Mouse (Mus musculus): Measurements from ENCODE around the gene Zar1l.
A peak's percentile ranks its signal among the peaks of the same experiment; 100 is the strongest.
"Not testable (repeated sequence)": the region's sequence is repeated elsewhere in the genome, so short reads cannot be mapped to it uniquely, and the experiment has no call there.

Gene Zar1l

GRCm38 (mm10) chr5:150518064-150518463 is at the start of gene Zar1l:
Gene Zar1l, minus strand, starts transcription at chr5:150518164.
- DNase-seq, result no peak

GRCm38 (mm10) chr5:150566971-150567370 is 49.0 kb upstream of the Zar1l start:
- DNase-seq, result no peak

- no peak for DNase-seq
These were observed 48.3 kb upstream of the Zar1l start for GRCm38 (mm10) chr5:150566226-150566625.

DNA sequence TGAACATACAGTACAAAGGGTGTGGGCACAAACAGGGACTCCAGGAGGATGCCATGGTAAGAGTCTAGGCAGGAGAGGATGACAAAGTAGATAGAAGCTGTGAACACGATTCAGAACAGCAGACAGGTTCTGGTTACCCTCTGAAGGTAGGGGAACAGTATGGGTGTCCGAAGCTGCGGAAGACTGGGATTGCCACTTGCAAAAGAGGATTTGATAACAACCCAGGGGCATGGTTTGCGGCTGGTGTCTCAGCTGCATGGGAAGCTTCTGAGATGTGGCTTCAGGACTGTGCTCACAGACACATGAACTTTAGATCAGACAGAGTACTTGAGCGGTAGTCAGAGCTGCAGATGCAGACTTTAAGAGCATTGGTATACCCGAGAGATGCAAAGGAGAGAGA is 46.5 kb upstream of the Zar1l start:
- DNase-seq, result no peak

GRCm38 (mm10) chr5:150561783-150562182 is 43.8 kb upstream of the Zar1l start:
- DNase-seq, result no peak

GRCm38 (mm10) chr5:150561376-150561775 is 43.4 kb upstream of the Zar1l start:
- DNase-seq, result no peak

DNA sequence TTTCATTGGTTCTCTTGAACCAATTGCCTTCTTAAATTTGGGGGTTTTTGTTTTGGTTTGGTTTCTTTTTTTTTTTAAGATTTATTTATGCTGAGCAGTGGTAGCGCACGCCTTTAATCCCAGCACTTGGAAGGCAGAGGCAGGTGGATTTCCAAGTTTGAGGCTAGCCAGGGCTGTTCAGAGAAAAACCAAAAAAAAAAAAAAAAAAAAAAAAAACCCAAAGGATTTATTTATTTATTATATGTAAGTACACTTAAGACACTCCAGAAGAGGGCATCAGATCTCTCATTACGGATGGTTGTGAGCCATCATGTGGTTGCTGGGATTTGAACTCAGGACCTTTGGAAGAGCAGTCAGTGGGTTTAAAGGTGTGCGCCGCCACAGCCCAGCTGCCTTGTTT is 42.9 kb upstream of the Zar1l start:
- no peak for DNase-seq

- no peak for DNase-seq
These were observed 41.6 kb upstream of the Zar1l start for GRCm38 (mm10) chr5:150559519-150560103.

DNA sequence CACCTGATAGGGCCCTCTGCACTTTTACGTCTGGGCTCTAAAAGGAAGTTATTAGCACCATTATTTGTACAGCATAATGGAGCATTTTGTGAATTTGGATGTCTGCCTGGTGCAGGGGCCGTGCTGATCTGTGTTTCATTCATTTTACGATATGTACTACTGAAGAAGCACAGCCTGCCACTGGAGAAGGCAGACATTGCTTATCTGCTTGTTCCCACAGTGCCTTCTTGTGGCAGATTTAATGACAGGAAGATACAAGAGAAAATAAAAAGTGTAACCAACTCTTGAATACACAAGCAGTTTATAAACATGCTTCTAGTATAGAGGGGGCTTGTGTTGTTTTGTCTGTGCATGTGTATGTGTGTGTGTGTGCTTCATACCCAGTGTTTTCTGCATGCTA is 33.7 kb upstream of the Zar1l start:
- DNase-seq, result no peak

GRCm38 (mm10) chr5:150543184-150543583 is 25.2 kb upstream of the Zar1l start:
- DNase-seq, result no peak

- no peak for DNase-seq
These were observed 23.3 kb upstream of the Zar1l start for GRCm38 (mm10) chr5:150541302-150541701.

- DNase-seq, result no peak
These were observed 7.3 kb upstream of the Zar1l start for GRCm38 (mm10) chr5:150525239-150525638.

- no peak for DNase-seq
These were observed 4.9 kb upstream of the Zar1l start for GRCm38 (mm10) chr5:150522867-150523234.

GRCm38 (mm10) chr5:150521937-150522866 is 4.2 kb upstream of the Zar1l start, which contains the start of gene Brca2:
Gene Brca2, plus strand, starts transcription at chr5:150522630.
- peak; percentile 75 to 87 for DNase-seq

GRCm38 (mm10) chr5:150519551-150519950 is 1.6 kb upstream of the Zar1l start:
- DNase-seq, result peak in 1 of 2 experiments; percentile 16

- no peak for DNase-seq
These were observed 3.9 kb downstream of the Zar1l start for GRCm38 (mm10) chr5:150514027-150514426.

DNA sequence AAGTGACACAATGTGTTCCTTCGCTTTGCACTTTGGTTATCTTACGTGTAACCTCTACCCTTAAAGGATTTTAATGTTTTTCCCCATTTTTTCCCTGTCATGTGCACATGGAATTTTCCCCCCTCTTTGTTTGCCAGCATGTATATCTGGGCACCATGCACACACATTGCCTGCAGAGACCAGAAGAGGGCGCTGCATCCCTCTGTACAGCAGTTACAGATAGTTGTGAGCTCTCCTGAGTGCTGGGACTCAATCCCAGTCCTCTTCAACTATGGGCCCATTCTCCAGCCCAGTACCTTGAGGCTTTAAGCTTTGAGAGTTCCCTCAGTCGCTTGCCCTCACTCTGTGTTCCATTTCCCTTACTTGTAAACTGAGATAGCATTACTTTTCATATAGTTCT is 4.7 kb downstream of the Zar1l start:
- DNase-seq, result no peak

DNA sequence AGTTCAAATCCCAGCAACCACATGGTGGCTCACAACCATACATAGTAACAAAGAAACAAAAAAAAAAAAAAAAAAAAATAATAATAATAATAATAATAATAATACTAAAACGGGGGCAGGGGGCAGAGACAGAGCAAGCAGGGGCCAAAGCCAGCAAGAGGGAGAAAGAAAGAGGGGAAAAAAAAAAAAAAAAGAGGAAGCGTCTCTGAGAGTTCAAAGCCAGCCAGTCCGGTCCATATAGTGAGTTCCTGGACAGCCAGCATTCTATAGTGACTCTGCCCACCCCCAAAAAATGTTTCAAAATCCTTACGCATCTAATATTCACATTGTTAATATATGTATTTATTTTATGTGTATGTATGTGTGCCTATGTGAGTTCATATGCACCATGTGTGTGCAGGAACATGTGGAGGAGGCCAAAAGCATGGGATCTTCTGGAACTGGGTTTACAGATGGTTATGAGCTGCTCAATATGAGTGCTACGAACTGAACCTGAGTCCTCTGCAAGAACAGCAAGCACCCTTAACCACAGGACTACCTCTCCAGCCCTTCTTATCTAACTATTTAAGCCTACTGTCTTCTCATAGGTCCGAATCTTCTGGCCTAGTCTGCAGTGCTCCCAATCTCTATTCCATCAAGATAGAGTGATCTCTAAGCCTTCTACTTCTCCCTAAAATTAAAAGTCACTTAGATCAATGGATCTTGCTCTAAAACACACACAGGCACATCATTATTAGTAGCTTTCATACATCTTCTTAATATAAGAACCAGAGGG is 7.3 kb downstream of the Zar1l start:
- DNase-seq, result no peak

- peak in 1 of 2 experiments; percentile 44 for DNase-seq
These were observed 22.2 kb downstream of the Zar1l start for GRCm38 (mm10) chr5:150495792-150496191.

- DNase-seq, result not testable (repeated sequence)
These were observed 26.3 kb downstream of the Zar1l start for GRCm38 (mm10) chr5:150491573-150492173.

DNA sequence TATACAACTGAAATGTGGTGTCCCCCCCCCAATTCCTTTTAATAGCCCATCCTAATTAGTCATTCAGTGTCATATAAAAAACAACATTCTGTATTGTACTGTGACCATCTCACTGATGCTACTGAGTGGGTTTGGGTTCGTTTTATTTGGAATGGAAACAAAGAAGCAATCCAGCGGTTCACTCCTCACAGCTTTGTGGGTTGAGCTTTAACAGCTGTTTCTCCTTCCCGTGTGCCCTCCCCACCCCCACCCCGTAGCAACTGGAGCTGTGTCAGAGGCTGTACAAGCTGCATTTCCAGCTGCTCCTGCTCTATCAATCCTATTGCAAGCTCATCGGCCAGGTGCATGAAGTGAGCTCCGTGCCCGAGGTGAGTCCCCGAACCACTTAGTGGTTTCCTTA is 27.1 kb downstream of the Zar1l start:
- no peak for DNase-seq

DNA sequence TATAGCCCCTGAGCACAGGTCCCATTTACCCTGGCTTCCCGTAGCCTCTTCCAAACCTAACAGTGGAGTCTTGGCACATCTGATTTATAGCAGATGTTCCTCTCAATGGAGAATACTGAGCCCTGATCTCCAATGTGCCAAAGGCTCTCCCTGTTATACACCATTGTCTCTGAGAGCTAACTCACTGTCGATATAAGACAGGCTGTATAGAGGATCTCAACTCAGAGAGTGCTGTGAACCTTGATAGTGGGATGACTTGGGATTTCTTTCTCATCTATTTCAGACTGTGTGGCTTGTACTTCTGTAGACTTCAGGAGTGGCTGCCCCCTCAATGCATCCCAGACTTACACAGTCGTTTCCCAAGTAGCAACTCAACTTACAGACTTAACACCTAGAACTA is 27.7 kb downstream of the Zar1l start:
- no peak for DNase-seq

- DNase-seq, result peak in 1 of 2 experiments; percentile 14
These were observed 32.8 kb downstream of the Zar1l start for GRCm38 (mm10) chr5:150485198-150485597.

Data from kidney, adult 8-10 months (tissue).